Comparison of ENCODE assay signal across 11 mouse cellular contexts in genomic region chr1:42703851-42704613, GRCm38 (mm10). TPM values are rescaled to one million over a fixed set of nuclear protein-coding genes. Genes with fewer than 3 reads are reported as not detected.
DNase-seq lines count a peak whose midpoint lies in the region; ATAC-seq and TF ChIP-seq lines count a peak whose summit lies in the region.
"Had no signal": no experiment of that assay in that cellular context is flagged by ENCODE, and none has a peak within 500 bp of the region (broad histone marks: within the 10 kb centered on the region; RNA-seq: fewer than 3 reads in every experiment).

No protein-coding gene starts in this region.

- peak overlapping the region; percentile 89 for H3K27ac ChIP-seq in forebrain, embryonic 15.5 days (replicated peaks)
- H3K27ac ChIP-seq in limb, embryonic 10.5 days: no peak overlapping the region
- no peak overlapping the region for H3K27ac ChIP-seq in thymus, adult 2 months (ENCODE audit: control insufficient read depth, insufficient read depth, low read length)
- H3K27ac ChIP-seq: lung, embryonic 15.5 days had no signal

- peak overlapping the region; percentile 60 for H3K4me2 ChIP-seq in forebrain, embryonic 15.5 days (replicated peaks)
- H3K4me2 ChIP-seq: lung, embryonic 15.5 days had no signal

- no peaks in the 10 kb centered on the region for H3K27me3 ChIP-seq in forebrain, embryonic 15.5 days
- peaks cover 100% of the 10 kb centered on the region for H3K27me3 ChIP-seq in limb, embryonic 10.5 days (ENCODE audit: low read depth, poor library complexity, severe bottlenecking)
- H3K27me3 ChIP-seq in thymus, adult 2 months (ENCODE audit: control insufficient read depth, insufficient read depth, low read length): peaks cover 18% of the 10 kb centered on the region; the same call in 1 of the 2 replicates

- peak overlapping the region; percentile 42 for H3K4me3 ChIP-seq in forebrain, embryonic 15.5 days
- no peak overlapping the region for H3K4me3 ChIP-seq in limb, embryonic 10.5 days
- no peak overlapping the region for H3K4me3 ChIP-seq in thymus, adult 2 months (ENCODE audit: control insufficient read depth, insufficient read depth, low read length)
- H3K4me3 ChIP-seq: lung, embryonic 15.5 days had no signal

- TF ChIP-seq POLR2A in thymus, adult 2 months (IDR thresholded peaks at IDR 0.05; ENCODE audit: control insufficient read depth, extremely low read depth, insufficient read depth, low read length, poor library complexity): no peak

- under 1% methylated on average over 26 of the region's 26 CpGs for WGBS in forebrain, embryonic 15.5 days
- under 1% methylated on average over 26 of the region's 26 CpGs for WGBS in limb, embryonic 10.5 days
- WGBS in thymus, adult 2 months: 9% methylated on average over 26 of the region's 26 CpGs

- H3K4me1 ChIP-seq in forebrain, embryonic 15.5 days: peaks cover 57% of the 10 kb centered on the region
- H3K4me1 ChIP-seq in limb, embryonic 10.5 days: peaks cover 19% of the 10 kb centered on the region
- H3K4me1 ChIP-seq in thymus, adult 2 months (replicated peaks; ENCODE audit: control insufficient read depth, insufficient read depth, low read length): no peaks in the 10 kb centered on the region

- peak overlapping the region; percentile 57 for H3K9ac ChIP-seq in forebrain, embryonic 15.5 days (replicated peaks)
- H3K9ac ChIP-seq: lung, embryonic 15.5 days had no signal

- ATAC-seq in forebrain, embryonic 15.5 days (replicated peaks): peak; percentile 82
- no peak for ATAC-seq in activated CD4-positive, CD25-positive, alpha-beta regulatory T cell, adult 4 months
- ATAC-seq: inflammation-experienced regulatory T-cells, adult 6 months had no signal

- no peaks in the 10 kb centered on the region for H3K9me3 ChIP-seq in forebrain, embryonic 15.5 days
- H3K9me3 ChIP-seq in limb, embryonic 10.5 days (replicated peaks): no peaks in the 10 kb centered on the region
- H3K9me3 ChIP-seq: lung, embryonic 15.5 days had no signal

- H3K36me3 ChIP-seq in forebrain, embryonic 15.5 days: no peaks in the 10 kb centered on the region
- H3K36me3 ChIP-seq in limb, embryonic 10.5 days: no peaks in the 10 kb centered on the region
- no peaks in the 10 kb centered on the region for H3K36me3 ChIP-seq in thymus, adult 2 months (ENCODE audit: control insufficient read depth, insufficient read depth, low read length)
- H3K36me3 ChIP-seq: lung, embryonic 15.5 days had no signal

- no peak for TF ChIP-seq CTCF in thymus, adult 2 months (IDR thresholded peaks at IDR 0.05; ENCODE audit: borderline replicate concordance, control insufficient read depth, extremely low read depth, insufficient read depth, low read length, poor library complexity)

- DNase-seq in retina, postnatal 1 day: peak; percentile 71
- DNase-seq in retina, embryonic 14.5 days (ENCODE audit: low spot score): no peak
- DNase-seq in limb, embryonic 10.5 days (ENCODE audit: low spot score): peak; percentile 62
- no peak for DNase-seq in left cerebral cortex, adult 18-20 months (ENCODE audit: low spot score in 2 of 2)
- DNase-seq in thymus, adult 2 months: no peak
- DNase-seq in cerebellum, adult 9-10 months: no peak
- DNase-seq: right cerebral cortex, postnatal 14 days had no signal

RNA-seq across cellular contexts. Expression of gene Pou3f3, which starts 8.5 kb away (rescaled TPM):
- 49.1 and 52.0 TPM in 2 replicates for polyA plus RNA-seq in forebrain, embryonic 15.5 days (2015; fragmentation: Nextera tagmentation; extraction: Ambion mirVana)
- 0.11 TPM in 1 of 2 replicates, not detected in the other for polyA plus RNA-seq in limb, embryonic 10.5 days (2016; fragmentation: Nextera tagmentation; extraction: Ambion mirVana)
- polyA plus RNA-seq in activated CD4-positive, CD25-positive, alpha-beta regulatory T cell, adult 4 months (2017; shearing (Covaris generic)): under 1 TPM in 1 of 2 experiments, not detected in 1; 0.05 TPM
- 10 to 100 TPM; 57.7 to 58.2 TPM for total RNA-seq in left cerebral cortex, adult 18-20 months (2021)
- polyA plus RNA-seq in thymus, adult 2 months (2012; rRNA removed): 0.06 and 0.09 TPM in 2 replicates
- polyA plus RNA-seq: inflammation-experienced regulatory T-cells, adult 6 months had no signal

Comparison
In these comparisons a context has a peak if more than half of its experiments do, and no peak if none do; other contexts are left out.
1. DNase-seq: peak in retina, postnatal 1 day (single experiment) and limb, embryonic 10.5 days (single experiment); none in retina, embryonic 14.5 days (single experiment), left cerebral cortex, adult 18-20 months (0 of 2), thymus, adult 2 months (single experiment) and cerebellum, adult 9-10 months (single experiment).
2. RNA of gene Pou3f3, which starts 8.5 kb away (polyA plus RNA-seq): 49.1 to 52.0 TPM in forebrain, embryonic 15.5 days; 0.06 to 0.09 TPM in thymus, adult 2 months, 0.05 TPM in activated CD4-positive, CD25-positive, alpha-beta regulatory T cell, adult 4 months and 0.11 TPM in limb, embryonic 10.5 days; every median in the first group is over 10 times any median in the second.